Mouse (Mus musculus) C2C12 (cell line): ENCODE data around the gene Smc3.

Experiments
- CEBPB ChIP-seq: IDR thresholded peaks from one replicate; pipeline ENCODE4 v1.6.1; 2011; ENCODE audit warnings: low read depth, mild to moderate bottlenecking, control low read depth, moderate library complexity
- CTCF ChIP-seq: IDR thresholded peaks from one replicate; pipeline ENCODE4 v1.5.1; 2011; ENCODE audit not compliant: control insufficient read depth, insufficient read depth, insufficient read length
- MAX ChIP-seq: IDR thresholded peaks from one replicate; pipeline ENCODE4 v1.6.1; 2011; ENCODE audit warnings: mild to moderate bottlenecking, control low read depth
- USF1 ChIP-seq: IDR thresholded peaks from one replicate; pipeline ENCODE4 v1.6.1; 2011; ENCODE audit warnings: low read depth, mild to moderate bottlenecking, control low read depth, moderate library complexity

DNA sequence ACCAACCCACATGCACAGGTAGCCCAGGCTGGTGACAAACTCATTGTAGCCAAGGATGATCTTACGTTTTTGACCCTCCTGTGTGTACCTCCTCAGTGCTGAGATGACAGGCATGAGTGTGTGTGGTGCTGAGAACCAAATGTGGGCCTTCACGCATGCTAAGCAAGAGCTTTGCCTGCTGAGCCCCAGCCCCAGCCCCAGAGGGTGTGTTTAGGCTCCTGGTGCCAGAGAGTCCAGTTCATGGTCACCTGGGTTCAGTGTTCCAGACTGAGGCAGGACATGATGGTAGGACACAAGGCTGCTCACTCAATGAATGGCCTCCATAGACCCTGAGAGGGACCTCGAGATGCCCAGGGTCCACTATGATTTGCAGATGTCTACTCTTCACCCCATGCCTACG is 65.2 kb downstream of the Smc3 start:
- TF ChIP-seq USF1 (no peak), CEBPB (no peak), CTCF (no peak), MAX (no peak)
